Mouse (Mus musculus) brain, embryonic 14.5 days (tissue): ENCODE measurements at regions not wholly inside any gene's neighbourhood (a gene's known extent, or its start where the extent isn't known, plus 50 kb on each side); places are given as distances from the start of the nearest gene placed in this dataset.
"Not testable (repeated sequence)": the region's sequence is repeated elsewhere in the genome, so short reads cannot be mapped to it uniquely, and the experiment has no call there.

Source experiments
- CTCF ChIP-seq: fragments of 200-500 bp; IDR thresholded peaks from 2 replicates; pipeline ENCODE4 v1.5.1; 2012; ENCODE audit warnings: inconsistent platforms, mild to moderate bottlenecking, moderate library complexity, borderline replicate concordance; ENCODE audit not compliant: insufficient read depth, insufficient read length; ENCODE audit errors: extremely low read depth
- POLR2A ChIP-seq: fragments of 200-500 bp; IDR thresholded peaks from 2 replicates; pipeline ENCODE4 v1.6.1; 2012; ENCODE audit warnings: mild to moderate bottlenecking, inconsistent platforms, borderline replicate concordance; ENCODE audit not compliant: poor library complexity, insufficient read depth, insufficient read length, severe bottlenecking; ENCODE audit errors: extremely low read depth

- TF ChIP-seq POLR2A, CTCF: not testable (repeated sequence)
Observed at GRCm38 (mm10) chr14:53640441-53640840, 613.5 kb downstream of the Dad1 start.
